Mouse (Mus musculus): ENCODE measurements around the gene Prr19. TPM values are rescaled to one million over a fixed set of nuclear protein-coding genes. Genes with fewer than 3 reads are reported as not detected.

Gene Prr19
- 0.05 TPM in 1 of 2 replicates, not detected in the other for polyA plus RNA-seq (2012; rRNA removed)

DNA sequence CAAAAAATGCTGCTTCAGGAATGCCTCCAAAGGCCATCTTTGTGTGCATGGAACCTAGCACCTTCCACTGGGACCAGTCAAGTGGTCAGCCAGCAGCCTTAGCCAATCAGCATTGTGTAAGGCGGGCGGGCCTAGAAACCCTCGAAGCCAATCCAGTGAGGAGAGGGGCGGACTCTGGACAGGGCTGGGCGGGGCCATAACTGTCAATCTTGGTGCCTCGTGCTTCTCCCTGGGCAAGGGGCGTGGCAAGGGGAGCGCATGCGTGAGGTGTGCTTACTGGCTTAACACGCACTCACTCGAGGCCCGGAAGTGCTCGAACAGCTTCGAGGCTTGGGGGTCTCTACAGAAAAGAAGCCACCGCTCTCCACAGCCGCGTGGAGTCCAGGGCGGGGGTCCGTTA, at the start of gene Prr19:
Prr19 (plus strand) TSS at position 349 of the 400 bp plus-strand sequence.

DNA sequence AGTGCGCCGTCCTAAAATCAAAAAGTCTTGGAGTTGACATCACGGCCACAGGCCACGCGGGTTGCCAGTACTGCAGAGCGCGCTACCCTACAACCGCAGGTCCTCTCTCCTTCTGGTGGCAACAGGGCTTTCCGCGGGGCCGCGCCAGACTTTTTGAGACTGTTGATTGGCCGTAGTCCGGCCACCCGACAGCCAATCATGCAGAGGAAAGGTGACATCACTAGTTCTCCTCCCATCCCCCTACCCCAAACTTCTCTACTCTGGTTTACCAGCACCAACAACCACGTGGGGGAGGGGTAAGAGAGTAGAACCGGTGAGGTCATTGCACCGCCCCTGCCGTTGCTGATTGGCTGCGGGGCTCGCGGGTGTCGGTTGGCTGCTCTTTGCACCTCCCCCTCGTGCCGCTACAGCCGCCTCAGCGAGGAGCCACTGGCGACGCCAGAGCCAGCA, 33.9 kb upstream of the Prr19 start, which contains the start of gene Cic:
Cic (plus strand) TSS at position 404 of the 450 bp plus-strand sequence.

DNA sequence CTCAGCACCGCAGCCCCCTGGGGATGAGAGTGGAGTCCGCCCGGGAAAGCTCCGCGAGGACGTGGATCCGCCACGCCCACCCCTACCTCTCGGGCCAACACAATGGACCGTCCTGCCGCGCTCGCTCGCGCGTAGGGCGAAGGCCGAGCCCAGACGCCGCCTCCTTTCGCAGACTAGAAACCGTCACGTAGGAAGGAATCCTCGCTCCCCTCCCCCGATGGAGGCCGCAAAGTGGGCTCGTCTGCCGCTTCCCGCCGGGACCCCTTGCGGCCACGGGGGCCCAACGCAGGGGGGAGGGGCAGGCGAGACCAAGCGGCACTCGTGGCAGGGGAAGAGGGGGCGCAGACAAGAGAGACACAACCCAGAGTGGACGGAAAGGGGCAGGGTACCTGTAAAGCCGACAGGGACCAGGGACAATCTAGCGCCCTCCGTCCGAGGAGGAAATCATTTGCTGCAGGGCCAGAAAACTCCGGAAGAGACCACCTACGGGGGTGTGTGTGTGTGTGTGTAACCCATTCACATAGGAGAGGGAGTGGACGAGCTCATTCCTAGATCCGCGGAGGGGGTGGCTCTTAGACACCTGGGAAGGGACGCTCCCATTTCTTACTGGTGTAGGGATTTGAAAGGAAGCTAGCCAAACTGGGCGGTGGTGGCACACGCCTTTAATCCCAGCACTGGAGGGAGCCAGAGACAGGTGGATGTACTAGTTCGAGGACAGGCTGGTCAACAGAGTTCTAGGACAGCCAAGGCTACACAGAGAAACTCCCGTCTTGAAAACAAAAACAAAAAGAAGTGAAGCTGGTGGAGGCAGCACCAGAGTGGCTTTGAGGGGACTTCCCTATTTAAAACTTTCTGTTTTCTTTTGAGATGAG, 3.5 kb upstream of the Prr19 start, which contains the start of gene Pafah1b3:
Pafah1b3 (minus strand) TSS at position 533 of the 872 bp plus-strand sequence.

DNA sequence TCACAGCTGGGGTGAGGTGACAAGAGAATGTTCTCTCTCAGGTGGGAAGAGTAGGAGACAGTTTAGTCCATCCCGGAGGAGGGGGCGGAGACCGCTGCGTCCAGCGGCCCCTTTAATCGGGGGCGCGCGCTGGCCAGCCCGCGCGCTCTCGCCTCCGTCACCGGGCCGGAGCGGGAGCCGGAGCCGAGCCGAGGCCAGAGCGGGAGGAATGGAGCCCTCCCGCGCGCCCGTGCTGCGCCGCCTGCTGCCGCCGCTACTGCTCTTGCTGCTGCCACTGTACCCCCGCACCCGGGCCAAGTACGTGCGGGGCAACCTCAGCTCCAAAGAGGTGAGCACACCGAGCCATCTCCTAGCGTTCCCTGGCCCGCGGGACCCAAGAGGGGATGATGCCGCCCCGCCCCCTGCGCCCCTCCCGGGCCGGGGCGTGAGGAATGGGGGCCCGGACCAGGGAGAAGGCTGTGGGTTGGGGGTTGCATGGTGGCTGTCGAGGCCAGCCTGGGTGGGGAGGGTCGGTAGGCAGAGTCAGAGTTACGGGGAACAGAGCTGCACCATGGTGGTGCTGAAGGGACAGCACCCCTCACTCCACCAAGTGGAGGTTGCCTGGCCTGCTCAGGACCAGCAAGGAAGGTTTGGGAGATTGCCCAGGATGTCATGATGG, 4.9 kb downstream of the Prr19 start, which contains the start of gene Tmem145:
Tmem145 (plus strand) TSS at position 151 of the 658 bp plus-strand sequence.

DNA sequence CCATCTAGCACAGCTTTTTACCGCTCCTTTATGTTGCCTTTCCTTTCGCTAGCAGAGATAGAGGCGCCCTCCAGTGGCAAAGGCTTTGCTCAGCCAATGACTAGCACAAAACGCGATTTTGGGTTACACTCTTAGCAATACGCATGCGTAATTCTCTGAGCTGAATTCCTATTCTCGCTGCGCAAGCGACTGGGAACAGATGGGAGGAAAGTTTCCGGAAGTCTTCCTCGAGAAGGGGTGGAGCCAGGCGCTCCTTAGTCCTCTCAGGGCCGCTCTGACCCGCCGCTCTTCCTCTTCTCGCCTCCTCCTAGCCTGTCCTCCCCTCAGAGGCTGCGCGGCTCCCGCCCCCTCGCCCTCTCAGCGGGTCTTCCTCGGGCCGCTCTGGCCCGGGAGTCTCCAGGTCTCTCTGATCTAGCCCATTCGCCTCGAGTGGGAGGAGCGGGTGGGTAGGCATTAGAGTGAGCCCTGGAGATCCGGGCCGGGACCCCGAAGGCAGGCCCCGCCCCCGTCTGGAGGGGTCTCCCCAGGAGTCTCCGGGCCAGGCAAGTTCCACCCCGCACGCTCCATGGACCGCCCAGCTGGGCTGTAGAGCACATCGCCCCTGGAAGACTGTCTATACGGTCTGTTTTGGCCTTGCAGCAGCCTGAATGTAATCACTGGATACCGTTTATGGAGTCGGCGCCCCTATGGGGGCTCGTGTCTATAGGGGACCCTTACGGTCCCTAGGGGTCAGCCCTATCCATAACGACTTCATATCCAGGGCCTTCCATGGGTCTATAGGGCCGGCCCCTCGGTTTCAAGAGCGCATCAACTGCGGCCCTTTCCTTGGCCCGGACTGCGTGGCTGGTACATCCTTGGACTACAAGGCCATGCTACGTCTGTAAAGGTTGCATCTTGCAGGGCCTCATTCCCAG, 15.6 kb downstream of the Prr19 start, which contains the start of gene Megf8:
Megf8 (plus strand) TSS at position 633 of the 914 bp plus-strand sequence.

Other genes starting within 250 kb of the Prr19 start
- gene Grik5, start 229.1 kb upstream of the Prr19 start, polyA plus RNA-seq (2012; rRNA removed) = 3.9 and 4.4 TPM in 2 replicates
- gene Zfp574, start 228.8 kb upstream of the Prr19 start, polyA plus RNA-seq (2012; rRNA removed) = 5.2 and 5.9 TPM in 2 replicates
- gene Pou2f2, start 121.7 kb upstream of the Prr19 start, polyA plus RNA-seq (2012; rRNA removed) = 0.72 and 0.93 TPM in 2 replicates
- 22.5 and 25.8 TPM in 2 replicates for gene Dedd2, start 80.8 kb upstream of the Prr19 start, polyA plus RNA-seq (2012; rRNA removed)
- gene Zfp526, start 80.0 kb upstream of the Prr19 start, polyA plus RNA-seq (2012; rRNA removed) = 4.3 and 4.7 TPM in 2 replicates
- 44.8 and 49.1 TPM in 2 replicates for gene Gsk3a, start 63.6 kb upstream of the Prr19 start, polyA plus RNA-seq (2012; rRNA removed)
- 7.9 and 8.1 TPM in 2 replicates for gene Erf, start 50.6 kb upstream of the Prr19 start, polyA plus RNA-seq (2012; rRNA removed)
- 14.3 and 14.4 TPM in 2 replicates for gene Cic, start 33.7 kb upstream of the Prr19 start, polyA plus RNA-seq (2012; rRNA removed)
- gene Pafah1b3, start 3.4 kb upstream of the Prr19 start, polyA plus RNA-seq (2012; rRNA removed) = 23.2 and 24.7 TPM in 2 replicates
- 0.02 and 0.03 TPM in 2 replicates for gene Tmem145, start 4.7 kb downstream of the Prr19 start, polyA plus RNA-seq (2012; rRNA removed)
- gene Megf8, start 15.8 kb downstream of the Prr19 start, polyA plus RNA-seq (2012; rRNA removed) = 1.1 and 1.4 TPM in 2 replicates
- gene Cnfn, start 68.3 kb downstream of the Prr19 start, polyA plus RNA-seq (2012; rRNA removed) = not detected in 2 replicates
- gene Lipe, start 97.3 kb downstream of the Prr19 start, polyA plus RNA-seq (2012; rRNA removed) = 1.7 and 2.1 TPM in 2 replicates
- not detected in 2 replicates for gene Cxcl17, start 111.5 kb downstream of the Prr19 start, polyA plus RNA-seq (2012; rRNA removed)
- 2.7 and 3.0 TPM in 2 replicates for gene Ceacam1, start 176.2 kb downstream of the Prr19 start, polyA plus RNA-seq (2012; rRNA removed)
- 0.01 TPM in 1 of 2 replicates, not detected in the other for gene Ceacam2, start 238.4 kb downstream of the Prr19 start, polyA plus RNA-seq (2012; rRNA removed)